Mouse (Mus musculus) left cerebral cortex, adult 2 months (tissue): ENCODE results near the gene Dapk2. TPM values are rescaled to one million over a fixed set of nuclear protein-coding genes. Genes with fewer than 3 reads are reported as not detected.

Experiments
- DNase-seq, 2 experiments: peaks; one replicate each; pipeline ENCODE4 v3.0.0; 2021 to 2022; ENCODE audit warnings: low spot score in 2 of 2, mixed read lengths in 1 of 2; ENCODE audit errors: extremely low spot score in 1 of 2
- H3K27ac ChIP-seq: fragments of 200-600 bp; 2 replicates; pipeline ENCODE4 v1.8.1; 2022
- H3K4me3 ChIP-seq: fragments of 200-600 bp; 2 replicates; pipeline ENCODE4 v1.8.1; 2022
- CTCF ChIP-seq: fragments of 200-600 bp; IDR thresholded peaks from 2 replicates; pipeline ENCODE4 v1.8.1; 2022; ENCODE audit warnings: antibody characterized with exemption, mild to moderate bottlenecking, moderate library complexity
- intact Hi-C: fragments of 180-260 bp; cut with DNase I; formaldehyde crosslinking; loops from one replicate; pipeline ENCODE4 v1.15.1; 2025
- total RNA-seq, 2 experiments: library from RNA; stranded (reverse); gene quantifications; 2 replicates each; pipeline ENCODE4 v1.2.3; 2021

Gene Dapk2
- total RNA-seq, 2 experiments from 2014 or later, result 2.6 to 2.8 TPM

GRCm38 (mm10) chr9:66285901-66286300 is 127.9 kb downstream of the Dapk2 start:
- Histone ChIP-seq H3K27ac (no peak overlapping the region), H3K4me3 (no peak overlapping the region)
- no peak for DNase-seq
- no peak for TF ChIP-seq CTCF
- intact Hi-C loops, result no loop called here

GRCm38 (mm10) chr9:66290727-66291126 is 132.7 kb downstream of the Dapk2 start:
- intact Hi-C loops, result no loop called here
- Histone ChIP-seq H3K27ac (no peak overlapping the region), H3K4me3 (no peak overlapping the region)
- no peak for DNase-seq
- no peak for TF ChIP-seq CTCF

- no peak for TF ChIP-seq CTCF
- DNase-seq, result no peak
- Histone ChIP-seq H3K4me3 (no peak overlapping the region), H3K27ac (no peak overlapping the region)
- intact Hi-C loops, result no loop called here
Measured at GRCm38 (mm10) chr9:66293319-66293718, 135.3 kb downstream of the Dapk2 start.

GRCm38 (mm10) chr9:66294227-66294626 is 136.2 kb downstream of the Dapk2 start:
- TF ChIP-seq CTCF, result no peak
- no peak for DNase-seq
- no peak overlapping the region for H3K4me3 ChIP-seq
- intact Hi-C loops, result no loop called here
- no peak overlapping the region for H3K27ac ChIP-seq

GRCm38 (mm10) chr9:66294980-66295410 is 137.0 kb downstream of the Dapk2 start:
- no peak for TF ChIP-seq CTCF
- Histone ChIP-seq H3K4me3 (no peak overlapping the region), H3K27ac (no peak overlapping the region)
- intact Hi-C loops, result no loop called here
- no peak for DNase-seq

GRCm38 (mm10) chr9:66295577-66296120 is 137.6 kb downstream of the Dapk2 start:
- TF ChIP-seq CTCF, result no peak
- no peak for DNase-seq
- intact Hi-C loops, result no loop called here
- H3K4me3 ChIP-seq, result no peak overlapping the region
- H3K27ac ChIP-seq, result no peak overlapping the region

- Histone ChIP-seq H3K4me3 (no peak overlapping the region), H3K27ac (no peak overlapping the region)
- TF ChIP-seq CTCF, result no peak
- DNase-seq, result no peak
- intact Hi-C loops, result no loop called here
Measured at GRCm38 (mm10) chr9:66298783-66299182, 140.8 kb downstream of the Dapk2 start.

GRCm38 (mm10) chr9:66300448-66301027 is 142.5 kb downstream of the Dapk2 start:
- intact Hi-C loops, result no loop called here
- TF ChIP-seq CTCF, result no peak
- DNase-seq, result no peak
- Histone ChIP-seq H3K4me3 (no peak overlapping the region), H3K27ac (no peak overlapping the region)

GRCm38 (mm10) chr9:66304320-66305090 is 146.5 kb downstream of the Dapk2 start:
- peak overlapping the region; percentile 48 for H3K4me3 ChIP-seq
- intact Hi-C loops, result loop anchor here (1.0 kb wide), 4 partner anchors 18 to 46 kb away; partner anchors contain the start of gene Herc1
- H3K27ac ChIP-seq, result peak overlapping the region; percentile 75
- no peak for TF ChIP-seq CTCF
- no peak for DNase-seq

GRCm38 (mm10) chr9:66305121-66306112 is 147.4 kb downstream of the Dapk2 start:
- peak overlapping the region; percentile 48 for H3K4me3 ChIP-seq
- intact Hi-C loops, result loop anchor here (1.0 kb wide), 4 partner anchors 17 to 45 kb away; partner anchors contain the start of gene Herc1
- peak overlapping the region; percentile 75 for H3K27ac ChIP-seq
- no peak for TF ChIP-seq CTCF
- peak; percentile 71 to 74 for DNase-seq

GRCm38 (mm10) chr9:66306414-66306813 is 148.4 kb downstream of the Dapk2 start:
- Histone ChIP-seq H3K4me3 (no peak overlapping the region), H3K27ac (peak overlapping the region; percentile 75)
- DNase-seq, result no peak
- intact Hi-C loops, result no loop called here
- no peak for TF ChIP-seq CTCF
